Mouse (Mus musculus): ENCODE data around the gene 2310057M21Rik. TPM values are rescaled to one million over a fixed set of nuclear protein-coding genes. Genes with fewer than 3 reads are reported as not detected.
"Not testable (repeated sequence)": the region's sequence is repeated elsewhere in the genome, so short reads cannot be mapped to it uniquely, and the experiment has no call there.

Gene 2310057M21Rik
- 10 to 100 TPM; 11.2 to 17.2 TPM for total RNA-seq (2021)
- long read RNA-seq, experiment 1, full-length matches to known transcripts = 2 of 4 reads
- long read RNA-seq, experiment 1, partial matches to known transcripts = 1 of 4 reads
- long read RNA-seq, experiment 1, other reads (novel, unspliced or antisense) = 1 of 4 reads
- long read RNA-seq, experiment 2, full-length matches to known transcripts = 14 of 17 reads
- long read RNA-seq, experiment 2, partial matches to known transcripts = 1 of 17 reads
- long read RNA-seq, experiment 2, other reads (novel, unspliced or antisense) = 2 of 17 reads

GRCm38 (mm10) chr7:131362615-131363300 lies at the start of gene 2310057M21Rik:
Gene 2310057M21Rik, minus strand, starts transcription at chr7:131362759.
- DNase-seq (ENCODE audit: low spot score in 2 of 2) = peak; percentile 88

GRCm38 (mm10) chr7:131411941-131412270 lies 49.3 kb upstream of the 2310057M21Rik start:
- no peak for DNase-seq (ENCODE audit: low spot score in 2 of 2)

- DNase-seq (ENCODE audit: low spot score in 2 of 2) = peak in 1 of 2 experiments; percentile 29
These were observed 48.8 kb upstream of the 2310057M21Rik start for GRCm38 (mm10) chr7:131411221-131411940.

- DNase-seq (ENCODE audit: low spot score in 2 of 2) = peak; percentile 99 to 100
These were observed 48.0 kb upstream of the 2310057M21Rik start, which contains the start of the genes Ikzf5 and Acadsb for GRCm38 (mm10) chr7:131410416-131411058. Gene Ikzf5, minus strand, starts transcription at chr7:131410521. Gene Acadsb, plus strand, starts transcription at chr7:131410601.

GRCm38 (mm10) chr7:131409988-131410385 lies 47.4 kb upstream of the 2310057M21Rik start:
- peak in 1 of 2 experiments; percentile 55 for DNase-seq (ENCODE audit: low spot score in 2 of 2)

GRCm38 (mm10) chr7:131409321-131409987 lies 46.9 kb upstream of the 2310057M21Rik start:
- DNase-seq (ENCODE audit: low spot score in 2 of 2) = peak in 1 of 2 experiments; percentile 15

- not testable (repeated sequence) for DNase-seq (ENCODE audit: low spot score in 2 of 2)
These were observed 29.2 kb upstream of the 2310057M21Rik start for GRCm38 (mm10) chr7:131391761-131392160.

- no peak for DNase-seq (ENCODE audit: low spot score in 2 of 2)
These were observed 9.5 kb upstream of the 2310057M21Rik start for GRCm38 (mm10) chr7:131371880-131372651.

GRCm38 (mm10) chr7:131371470-131371860 lies 8.9 kb upstream of the 2310057M21Rik start:
- no peak for DNase-seq (ENCODE audit: low spot score in 2 of 2)

GRCm38 (mm10) chr7:131370648-131371469 lies 8.3 kb upstream of the 2310057M21Rik start, which contains the start of gene Pstk:
Gene Pstk, plus strand, starts transcription at chr7:131371141.
- DNase-seq (ENCODE audit: low spot score in 2 of 2) = peak; percentile 89 to 91

- no peak for DNase-seq (ENCODE audit: low spot score in 2 of 2)
These were observed 1.6 kb upstream of the 2310057M21Rik start for GRCm38 (mm10) chr7:131364131-131364530.

GRCm38 (mm10) chr7:131362269-131362614 lies 317 bp downstream of the 2310057M21Rik start:
- DNase-seq (ENCODE audit: low spot score in 2 of 2) = no peak

- no peak for DNase-seq (ENCODE audit: low spot score in 2 of 2)
These were observed 6.5 kb downstream of the 2310057M21Rik start for GRCm38 (mm10) chr7:131356105-131356504.

- no peak for DNase-seq (ENCODE audit: low spot score in 2 of 2)
These were observed 16.6 kb downstream of the 2310057M21Rik start for GRCm38 (mm10) chr7:131345856-131346541.

GRCm38 (mm10) chr7:131337502-131338068 lies 25.0 kb downstream of the 2310057M21Rik start:
- DNase-seq (ENCODE audit: low spot score in 2 of 2) = no peak

- no peak for DNase-seq (ENCODE audit: low spot score in 2 of 2)
These were observed 29.0 kb downstream of the 2310057M21Rik start, which contains the start of gene Fam24a for GRCm38 (mm10) chr7:131333564-131333963. Gene Fam24a, plus strand, starts transcription at chr7:131333864.

GRCm38 (mm10) chr7:131331688-131332087 lies 30.9 kb downstream of the 2310057M21Rik start:
- DNase-seq (ENCODE audit: low spot score in 2 of 2) = no peak

GRCm38 (mm10) chr7:131329416-131329815 lies 33.1 kb downstream of the 2310057M21Rik start, which contains the start of gene Fam24b:
Gene Fam24b, minus strand, starts transcription at chr7:131329516.
- no peak for DNase-seq (ENCODE audit: low spot score in 2 of 2)
